Mouse (Mus musculus) spleen, adult 2 months (tissue): ENCODE results near the gene A1cf.

ENCODE experiments used
- CTCF ChIP-seq: fragments of 200-500 bp; IDR thresholded peaks from 2 replicates; pipeline ENCODE4 v1.5.1; 2011; ENCODE audit warnings: mild to moderate bottlenecking, inconsistent platforms; ENCODE audit not compliant: insufficient read depth, insufficient read length, insufficient replicate concordance; ENCODE audit errors: extremely low read depth
- POLR2A ChIP-seq: fragments of 200-500 bp; IDR thresholded peaks from 2 replicates; pipeline ENCODE4 v1.6.1; 2011; ENCODE audit warnings: low read depth, low read length, inconsistent platforms

GRCm38 (mm10) chr19:31923615-31924352 lies 55.2 kb downstream of the A1cf start:
- no peak for TF ChIP-seq POLR2A
- TF ChIP-seq CTCF = no peak
